9 mouse cellular contexts compared by ENCODE assay signal in the genomic region with DNA sequence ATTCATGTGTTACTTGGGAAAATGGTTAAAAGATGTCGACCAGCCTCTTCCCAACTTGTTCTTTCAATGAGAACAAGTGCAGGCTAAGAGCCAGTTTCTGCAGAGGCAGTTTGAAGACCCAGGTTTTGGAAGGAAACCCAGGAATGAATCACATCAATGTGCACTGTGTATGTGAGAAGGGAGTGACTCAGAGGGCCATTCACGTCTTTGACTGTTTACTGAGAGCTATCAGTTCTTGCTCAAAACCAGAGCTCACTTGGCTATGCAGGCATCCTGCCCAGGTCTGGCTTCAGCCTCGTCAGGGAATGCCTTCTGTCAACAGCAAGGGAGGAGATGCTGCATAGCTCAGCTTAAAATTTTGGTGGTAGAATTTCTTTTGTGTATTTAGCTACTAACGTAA. TPM values are rescaled to one million over a fixed set of nuclear protein-coding genes. Genes with fewer than 3 reads are reported as not detected.
A peak's percentile ranks its signal among the peaks of the same experiment; 100 is the strongest.
DNase-seq lines count a peak whose midpoint lies in the region; ATAC-seq and TF ChIP-seq lines count a peak whose summit lies in the region.
"Had no signal": no experiment of that assay in that cellular context is flagged by ENCODE, and none has a peak within 500 bp of the region (broad histone marks: within the 10 kb centered on the region; RNA-seq: fewer than 3 reads in every experiment).

No protein-coding gene starts in this region.

- H3K9me3 ChIP-seq in intestine, embryonic 15.5 days: no peaks in the 10 kb centered on the region
- H3K9me3 ChIP-seq in intestine, postnatal 0 days (ENCODE audit: control insufficient read depth): no peaks in the 10 kb centered on the region
- no peaks in the 10 kb centered on the region for H3K9me3 ChIP-seq in lung, embryonic 15.5 days

- H3K27ac ChIP-seq in intestine, embryonic 15.5 days: no peak overlapping the region
- H3K27ac ChIP-seq in intestine, postnatal 0 days (ENCODE audit: low read depth, low read length): no peak overlapping the region
- H3K27ac ChIP-seq in embryonic fibroblast, embryonic 13.5 days (ENCODE audit: insufficient read depth, low read length): peak overlapping the region; percentile 81
- H3K27ac ChIP-seq in lung, embryonic 15.5 days: peak overlapping the region; percentile 63

- no peak for TF ChIP-seq CTCF in intestine, postnatal 0 days (IDR thresholded peaks at IDR 0.05; ENCODE audit: low read depth)
- TF ChIP-seq CTCF in embryonic fibroblast, embryonic 13.5 days (IDR thresholded peaks at IDR 0.05; ENCODE audit: borderline replicate concordance, insufficient read depth, low read length): no peak

- no peak for TF ChIP-seq POLR2A in embryonic fibroblast, embryonic 13.5 days (IDR thresholded peaks at IDR 0.05; ENCODE audit: low read depth, low read length)

- peak; percentile 68; the same call in 1 of the 2 replicates for ATAC-seq in intestine, embryonic 15.5 days
- no peak for ATAC-seq in intestine, postnatal 0 days
- peak; percentile 56; the same call in 1 of the 2 replicates for ATAC-seq in lung, embryonic 15.5 days (ENCODE audit: borderline replicate concordance, extremely low read depth, low FRiP score, low TSS enrichment)

- peak; percentile 60 to 64 for DNase-seq in heart, postnatal 14 days
- DNase-seq in urinary bladder, postnatal 14 days (ENCODE audit: low spot score): peak; percentile 76
- DNase-seq in kidney, postnatal 4 days: no peak
- no peak for DNase-seq in cerebellum, adult 11 months

- intact Hi-C loops in heart, postnatal 14 days (cut with DNase I): no loop called here

- H3K4me3 ChIP-seq in intestine, embryonic 15.5 days (replicated peaks): no peak overlapping the region
- no peak overlapping the region for H3K4me3 ChIP-seq in intestine, postnatal 0 days (ENCODE audit: low read depth, low read length)
- no peak overlapping the region for H3K4me3 ChIP-seq in embryonic fibroblast, embryonic 13.5 days (ENCODE audit: insufficient read depth, low read length)
- no peak overlapping the region for H3K4me3 ChIP-seq in lung, embryonic 15.5 days

- peaks cover 13% of the 10 kb centered on the region; the same call in 1 of the 2 replicates for H3K4me1 ChIP-seq in intestine, embryonic 15.5 days (replicated peaks)
- H3K4me1 ChIP-seq in intestine, postnatal 0 days (replicated peaks; ENCODE audit: control insufficient read depth, insufficient read depth, low read length): 0 out of 2 replicates have a peak, but pooled peaks cover 2% of the 10 kb centered on the region
- peaks cover 21% of the 10 kb centered on the region for H3K4me1 ChIP-seq in embryonic fibroblast, embryonic 13.5 days (ENCODE audit: control insufficient read depth, insufficient read depth, low read length)
- peaks cover 16% of the 10 kb centered on the region for H3K4me1 ChIP-seq in lung, embryonic 15.5 days

- H3K36me3 ChIP-seq in intestine, embryonic 15.5 days: no peaks in the 10 kb centered on the region
- H3K36me3 ChIP-seq in intestine, postnatal 0 days (ENCODE audit: control insufficient read depth, insufficient read depth): no peaks in the 10 kb centered on the region
- H3K36me3 ChIP-seq in lung, embryonic 15.5 days: no peaks in the 10 kb centered on the region

- H3K4me2 ChIP-seq in intestine, embryonic 15.5 days (replicated peaks): no peak overlapping the region
- H3K4me2 ChIP-seq in intestine, postnatal 0 days (replicated peaks; ENCODE audit: low read depth): no peak overlapping the region
- no peak overlapping the region for H3K4me2 ChIP-seq in lung, embryonic 15.5 days

- 40% methylated on average over 4 of the region's 4 CpGs for WGBS in intestine, embryonic 15.5 days
- 36% methylated on average over 4 of the region's 4 CpGs for WGBS in intestine, postnatal 0 days
- 30% methylated on average over 4 of the region's 4 CpGs for WGBS in lung, embryonic 15.5 days

- no peak overlapping the region for H3K9ac ChIP-seq in intestine, embryonic 15.5 days
- no peak overlapping the region for H3K9ac ChIP-seq in intestine, postnatal 0 days (ENCODE audit: low read depth, low read length)
- H3K9ac ChIP-seq in lung, embryonic 15.5 days: no peak overlapping the region

- H3K27me3 ChIP-seq in intestine, embryonic 15.5 days (replicated peaks): no peaks in the 10 kb centered on the region
- H3K27me3 ChIP-seq in intestine, postnatal 0 days (replicated peaks; ENCODE audit: control insufficient read depth, insufficient read depth, low read length): no peaks in the 10 kb centered on the region
- no peaks in the 10 kb centered on the region for H3K27me3 ChIP-seq in lung, embryonic 15.5 days

RNA-seq across cellular contexts. Expression of gene P4ha3, which starts 17.0 kb away (rescaled TPM):
- 4.6 and 5.8 TPM in 2 replicates for polyA plus RNA-seq in intestine, embryonic 15.5 days (2015; fragmentation: Nextera tagmentation; extraction: Ambion mirVana)
- 0.67 and 1.6 TPM in 2 replicates for polyA plus RNA-seq in intestine, postnatal 0 days (2015; fragmentation: Nextera tagmentation; extraction: Ambion mirVana)
- 91.9 and 100 TPM in 2 replicates for polyA plus RNA-seq in embryonic fibroblast, embryonic 13.5 days (2011; ENCODE audit: insufficient read length, low read depth, missing spikeins)
- total RNA-seq in heart, postnatal 14 days (2021): 1 to 10 TPM in 1 of 2 experiments, under 1 TPM in 1; 0.80 to 1.1 TPM
- polyA plus RNA-seq in lung, embryonic 15.5 days (2015; fragmentation: Nextera tagmentation; extraction: Ambion mirVana): 14.6 and 16.4 TPM in 2 replicates
- total RNA-seq: hematopoietic stem cell, adult 5-6 weeks had no signal

Comparison
In these comparisons a context has a peak if more than half of its experiments do, and no peak if none do; other contexts are left out.
1. H3K27ac ChIP-seq: peak in embryonic fibroblast, embryonic 13.5 days (single experiment) and lung, embryonic 15.5 days (single experiment); none in intestine, embryonic 15.5 days (single experiment) and intestine, postnatal 0 days (single experiment).
2. DNase-seq: peak in heart, postnatal 14 days (2 of 2) and urinary bladder, postnatal 14 days (single experiment); none in kidney, postnatal 4 days (0 of 2) and cerebellum, adult 11 months (single experiment).